Mouse (Mus musculus) limb, embryonic 14.5 days (tissue): ENCODE measurements around the gene Usp30. TPM values are rescaled to one million over a fixed set of nuclear protein-coding genes. Genes with fewer than 3 reads are reported as not detected.
A peak's percentile ranks its signal among the peaks of the same experiment; 100 is the strongest.

Source experiments
- ATAC-seq: fragments of 200-750 bp; cut with Nextera tagmentation; 2 replicates; pipeline ENCODE4 v1.8.0; 2017; ENCODE audit warnings: low read depth, moderate number of reproducible peaks, moderate TSS enrichment; ENCODE audit not compliant: low FRiP score
- DNase-seq: peaks from one replicate; pipeline ENCODE4 v3.0.0-alpha.2; 2015; ENCODE audit warnings: low spot score
- H3K27ac ChIP-seq: fragments of 300-500 bp; sonication (generic); replicated peaks from 2 replicates; pipeline ENCODE4 v1.5.1; 2014; ENCODE audit warnings: low read depth, mild to moderate bottlenecking, low read length, moderate library complexity, mixed read lengths
- H3K27me3 ChIP-seq: fragments of 300-500 bp; sonication (generic); 2 replicates; pipeline ENCODE4 v1.6.1; 2014; ENCODE audit warnings: low read length, mixed read lengths; ENCODE audit not compliant: control insufficient read depth, insufficient read depth
- H3K36me3 ChIP-seq: fragments of 300-500 bp; sonication (generic); 2 replicates; pipeline ENCODE4 v1.6.1; 2014; ENCODE audit warnings: mild to moderate bottlenecking, low read length, moderate library complexity, mixed read lengths; ENCODE audit not compliant: control insufficient read depth, insufficient read depth
- H3K4me1 ChIP-seq: fragments of 300-500 bp; sonication (generic); 2 replicates; pipeline ENCODE4 v1.6.1; 2014; ENCODE audit warnings: antibody characterized with exemption, low read length, mixed read lengths; ENCODE audit not compliant: control insufficient read depth, insufficient read depth
- H3K4me2 ChIP-seq: fragments of 300-500 bp; sonication (generic); replicated peaks from 2 replicates; pipeline ENCODE4 v1.6.1; 2014; ENCODE audit warnings: low read depth, mild to moderate bottlenecking, low read length, moderate library complexity; ENCODE audit not compliant: severe bottlenecking
- H3K4me3 ChIP-seq: fragments of 300-500 bp; sonication (generic); replicated peaks from 2 replicates; pipeline ENCODE4 v1.5.1; 2014; ENCODE audit warnings: low read length
- H3K9ac ChIP-seq: fragments of 300-500 bp; sonication (generic); 2 replicates; pipeline ENCODE4 v1.6.1; 2014; ENCODE audit warnings: mild to moderate bottlenecking, low read depth, low read length, moderate library complexity; ENCODE audit not compliant: severe bottlenecking
- H3K9me3 ChIP-seq: fragments of 300-500 bp; sonication (generic); 2 replicates; pipeline ENCODE4 v1.6.1; 2016; ENCODE audit warnings: low read length; ENCODE audit not compliant: control insufficient read depth
- POLR2A ChIP-seq: fragments of 200-500 bp; IDR thresholded peaks from 2 replicates; pipeline ENCODE4 v1.8.0; 2012; ENCODE audit warnings: inconsistent platforms, mild to moderate bottlenecking, moderate library complexity, borderline replicate concordance; ENCODE audit not compliant: insufficient read depth, insufficient read length; ENCODE audit errors: extremely low read depth
- WGBS: fragments of 180-500 bp; shearing (Covaris S2); extraction: QIAGEN DNeasy Blood & Tissue Kit; methylation state at CpG from one replicate; pipeline ENCODE4 v1.1.7; 2014; 5-methylcytosine and 5-hydroxymethylcytosine counted together
- polyA plus RNA-seq, 2 experiments: library from polyadenylated mRNA; depleted of rRNA in 1 of 2; stranded (reverse) in 1 of 2; unstranded in 1 of 2; fragments of >200 nt; fragmentation: Nextera tagmentation in 1 of 2; extraction: Ambion mirVana in 1 of 2; gene quantifications; 2 replicates each; pipeline versions ENCODE4 v1.2.1 to v1.2.3; 2012 to 2014

The Usp30 gene
- polyA plus RNA-seq, 2 experiments: 11.4 to 29.0 TPM

GRCm38 (mm10) chr5:114152359-114153092, 87.3 kb downstream of the Usp30 start:
- 83% methylated on average over 12 of the region's 12 CpGs for WGBS
- no peak for TF ChIP-seq POLR2A
- no peak for ATAC-seq

GRCm38 (mm10) chr5:114153490-114153889, 88.2 kb downstream of the Usp30 start:
- no peak for TF ChIP-seq POLR2A
- peak; percentile 72; the same call in 1 of the 2 replicates for ATAC-seq
- Histone ChIP-seq H3K27me3 (no peaks in the 10 kb centered on the region), H3K4me1 (no peaks in the 10 kb centered on the region), H3K4me2 (peak overlapping the region; percentile 22; the same call in 1 of the 2 replicates), H3K36me3 (no peaks in the 10 kb centered on the region), H3K4me3 (peak overlapping the region; percentile 13), H3K9me3 (no peaks in the 10 kb centered on the region), H3K9ac (no peak overlapping the region), H3K27ac (peak overlapping the region; percentile 14; the same call in 1 of the 2 replicates)
- DNase-seq: peak; percentile 41
- 3% methylated on average over 12 of the region's 12 CpGs for WGBS

More at GRCm38 (mm10) chr5:114152359-114153092, 87.3 kb downstream of the Usp30 start:
- no peaks in the 10 kb centered on the region for H3K36me3 ChIP-seq
- H3K4me1 ChIP-seq: no peaks in the 10 kb centered on the region
- no peak overlapping the region for H3K4me3 ChIP-seq
- no peak for DNase-seq
- no peak overlapping the region for H3K27ac ChIP-seq
- no peak overlapping the region for H3K9ac ChIP-seq
- no peaks in the 10 kb centered on the region for H3K9me3 ChIP-seq
- no peak overlapping the region for H3K4me2 ChIP-seq
- no peaks in the 10 kb centered on the region for H3K27me3 ChIP-seq

- Histone ChIP-seq H3K4me1 (no peaks in the 10 kb centered on the region), H3K27me3 (no peaks in the 10 kb centered on the region), H3K9me3 (no peaks in the 10 kb centered on the region), H3K9ac (no peak overlapping the region), H3K36me3 (no peaks in the 10 kb centered on the region), H3K4me2 (no peak overlapping the region), H3K27ac (no peak overlapping the region), H3K4me3 (no peak overlapping the region)
- DNase-seq: no peak
- no peak for ATAC-seq
- 78% methylated on average over 5 of the region's 5 CpGs for WGBS
- TF ChIP-seq POLR2A: no peak
Observed at GRCm38 (mm10) chr5:114154765-114155164, 89.5 kb downstream of the Usp30 start.

GRCm38 (mm10) chr5:114155168-114155933, 90.1 kb downstream of the Usp30 start:
- Histone ChIP-seq H3K27ac (no peak overlapping the region), H3K4me1 (no peaks in the 10 kb centered on the region), H3K27me3 (no peaks in the 10 kb centered on the region), H3K36me3 (no peaks in the 10 kb centered on the region), H3K4me2 (no peak overlapping the region), H3K9me3 (no peaks in the 10 kb centered on the region), H3K4me3 (no peak overlapping the region), H3K9ac (no peak overlapping the region)
- WGBS: 53% methylated on average over 9 of the region's 9 CpGs
- TF ChIP-seq POLR2A: no peak
- DNase-seq (no peak), ATAC-seq (no peak)

GRCm38 (mm10) chr5:114157236-114157635, 92.0 kb downstream of the Usp30 start:
- Histone ChIP-seq H3K4me3 (no peak overlapping the region), H3K27me3 (no peaks in the 10 kb centered on the region), H3K4me2 (no peak overlapping the region), H3K36me3 (no peaks in the 10 kb centered on the region), H3K27ac (no peak overlapping the region), H3K9me3 (no peaks in the 10 kb centered on the region), H3K4me1 (no peaks in the 10 kb centered on the region), H3K9ac (no peak overlapping the region)
- no peak for ATAC-seq
- TF ChIP-seq POLR2A: no peak
- DNase-seq: peak; percentile 23
- WGBS: 64% methylated on average over 7 of the region's 7 CpGs
